Mouse (Mus musculus) CD4-positive, CD25-positive, alpha-beta regulatory T cell, adult 4 months (primary cell): ENCODE measurements around the gene Kcnj3. TPM values are rescaled to one million over a fixed set of nuclear protein-coding genes. Genes with fewer than 3 reads are reported as not detected.
"Not testable (repeated sequence)": the region's sequence is repeated elsewhere in the genome, so short reads cannot be mapped to it uniquely, and the experiment has no call there.

Source experiments
- ATAC-seq: one replicate; pipeline ENCODE4 v1.8.0; 2017
- polyA plus RNA-seq, 2 experiments: library from polyadenylated mRNA; unstranded; fragments of 100-300 nt; shearing (Covaris generic); gene quantifications; one replicate each; pipeline ENCODE4 v1.2.1; 2017

The Kcnj3 gene
- not detected for polyA plus RNA-seq

- no peak for ATAC-seq
These were observed at the start of gene Kcnj3 for GRCm38 (mm10) chr2:55435721-55436260. TSS of gene Kcnj3 (plus strand) at chr2:55435970.

GRCm38 (mm10) chr2:55390330-55390989 is 45.3 kb upstream of the Kcnj3 start:
- ATAC-seq, result no peak

DNA sequence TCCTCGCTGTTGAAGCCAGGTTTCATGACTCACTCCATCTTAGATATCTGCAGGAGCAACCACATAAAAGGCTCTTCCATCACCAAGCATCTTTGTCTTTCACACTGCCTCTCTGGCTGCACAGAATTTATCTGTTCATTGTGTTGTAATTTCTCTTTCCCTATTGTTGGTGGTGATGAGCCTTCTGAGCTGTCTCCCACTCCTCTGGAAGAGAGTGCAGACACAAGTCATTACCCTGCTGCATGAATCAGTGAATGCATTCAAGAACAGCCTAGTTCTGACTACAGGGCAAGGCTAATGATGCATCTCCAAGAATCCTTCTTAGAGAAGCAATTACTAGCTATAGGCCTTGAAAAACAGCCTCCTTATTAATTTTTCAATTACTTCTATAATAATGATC is 30.5 kb upstream of the Kcnj3 start:
- no peak for ATAC-seq

DNA sequence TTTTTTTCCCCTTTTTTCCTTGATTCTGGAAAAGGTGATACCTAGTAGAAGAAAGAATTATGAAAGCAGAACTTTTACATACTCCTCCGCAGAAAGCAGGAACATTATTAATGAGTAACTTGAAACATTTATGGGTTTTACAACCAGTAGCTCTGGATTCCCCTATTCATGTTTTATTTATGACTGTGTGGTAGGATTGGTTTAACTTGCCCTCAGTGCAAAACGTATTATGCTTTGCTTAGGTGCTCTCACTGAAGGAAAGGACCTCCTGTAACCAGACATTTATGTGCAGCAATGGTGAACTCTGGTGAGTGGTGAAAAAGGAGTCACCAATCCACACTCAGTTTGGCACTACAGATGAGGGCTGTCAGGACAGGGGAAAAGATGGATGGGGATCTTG is 8.1 kb upstream of the Kcnj3 start:
- no peak for ATAC-seq

DNA sequence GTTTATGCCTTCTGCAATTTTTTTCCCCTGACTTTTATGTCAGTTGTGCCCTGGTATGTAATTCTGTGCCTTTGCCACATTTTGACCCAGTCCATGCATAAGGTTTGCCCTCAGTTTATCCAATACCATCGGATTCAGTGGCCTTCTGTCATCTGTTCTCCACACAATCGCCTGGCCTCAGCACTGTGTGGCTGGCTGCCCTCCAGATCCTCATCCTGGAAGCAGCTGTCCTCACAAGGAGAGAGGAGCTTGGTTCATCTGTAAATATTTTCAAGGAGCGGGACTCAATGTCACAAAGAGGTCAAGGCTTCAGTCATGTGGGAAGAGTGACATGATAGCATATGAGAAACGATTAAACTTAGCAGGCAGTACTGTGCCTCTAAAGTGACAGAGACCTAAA is 3.7 kb upstream of the Kcnj3 start:
- ATAC-seq, result no peak

- no peak for ATAC-seq
These were observed 664 bp downstream of the Kcnj3 start for GRCm38 (mm10) chr2:55436261-55437006.

DNA sequence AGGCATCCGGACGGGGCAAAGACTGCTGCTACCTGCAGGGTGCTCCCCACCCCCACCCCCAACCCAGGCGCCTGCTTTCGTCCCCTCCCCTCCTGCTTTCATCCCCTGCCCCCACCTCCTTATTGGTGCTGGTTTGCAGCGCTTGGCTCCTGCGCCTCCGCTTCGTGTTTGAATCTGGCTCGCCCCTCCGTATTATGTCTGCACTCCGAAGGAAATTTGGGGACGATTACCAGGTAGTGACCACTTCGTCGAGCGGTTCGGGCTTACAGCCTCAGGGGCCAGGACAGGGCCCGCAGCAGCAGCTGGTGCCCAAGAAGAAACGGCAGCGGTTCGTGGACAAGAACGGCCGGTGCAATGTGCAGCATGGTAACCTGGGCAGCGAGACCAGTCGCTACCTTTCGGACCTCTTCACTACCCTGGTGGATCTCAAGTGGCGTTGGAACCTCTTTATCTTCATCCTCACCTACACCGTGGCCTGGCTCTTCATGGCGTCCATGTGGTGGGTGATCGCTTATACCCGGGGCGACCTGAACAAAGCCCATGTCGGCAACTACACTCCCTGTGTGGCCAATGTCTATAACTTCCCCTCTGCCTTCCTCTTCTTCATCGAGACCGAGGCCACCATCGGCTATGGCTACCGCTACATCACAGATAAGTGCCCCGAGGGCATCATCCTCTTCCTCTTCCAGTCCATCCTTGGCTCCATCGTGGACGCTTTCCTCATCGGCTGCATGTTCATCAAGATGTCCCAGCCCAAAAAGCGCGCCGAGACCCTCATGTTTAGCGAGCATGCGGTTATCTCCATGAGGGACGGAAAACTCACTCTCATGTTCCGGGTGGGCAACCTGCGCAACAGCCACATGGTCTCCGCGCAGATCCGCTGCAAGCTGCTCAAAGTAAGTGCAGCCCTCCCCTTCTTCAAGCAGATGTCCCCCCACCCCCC is 1.5 kb downstream of the Kcnj3 start:
- ATAC-seq, result no peak

DNA sequence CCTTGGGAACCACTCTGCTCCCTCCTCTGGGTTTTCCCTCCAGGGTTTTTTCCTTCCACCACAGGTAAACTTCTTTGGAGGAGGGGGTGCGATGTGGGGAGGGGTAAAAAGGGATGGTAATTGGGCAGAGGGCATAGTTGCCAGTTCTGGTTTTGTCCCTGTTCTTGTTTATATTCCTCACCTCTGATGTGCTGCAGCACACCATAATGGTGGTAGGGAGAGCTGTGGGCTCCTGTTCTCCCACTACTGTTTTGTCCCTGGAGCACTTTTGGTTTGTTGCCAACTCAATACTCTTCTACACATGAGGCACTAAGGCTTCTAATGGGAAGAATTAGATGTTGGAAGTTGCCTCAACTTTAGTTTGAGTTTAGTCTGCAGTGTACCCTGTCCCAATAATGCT is 2.2 kb downstream of the Kcnj3 start:
- ATAC-seq, result no peak

DNA sequence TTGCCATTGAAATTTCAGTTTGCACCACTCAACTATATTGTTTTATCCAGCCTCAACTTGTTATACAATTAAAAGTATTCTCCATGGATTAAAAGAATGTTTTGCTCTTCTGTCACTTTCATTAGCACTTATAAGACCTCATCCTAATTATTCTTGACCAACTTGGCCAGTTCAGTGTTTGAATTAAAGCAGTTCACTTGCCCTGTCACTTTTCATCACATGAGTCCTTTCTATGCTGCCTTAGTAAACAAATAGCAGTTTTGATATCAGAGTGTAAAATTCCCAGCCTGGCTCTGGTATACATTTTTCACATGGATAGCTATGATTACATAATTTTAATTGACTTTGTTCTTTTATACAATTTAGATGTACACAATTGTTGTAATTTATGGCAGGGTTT is 3.4 kb downstream of the Kcnj3 start:
- ATAC-seq, result no peak

DNA sequence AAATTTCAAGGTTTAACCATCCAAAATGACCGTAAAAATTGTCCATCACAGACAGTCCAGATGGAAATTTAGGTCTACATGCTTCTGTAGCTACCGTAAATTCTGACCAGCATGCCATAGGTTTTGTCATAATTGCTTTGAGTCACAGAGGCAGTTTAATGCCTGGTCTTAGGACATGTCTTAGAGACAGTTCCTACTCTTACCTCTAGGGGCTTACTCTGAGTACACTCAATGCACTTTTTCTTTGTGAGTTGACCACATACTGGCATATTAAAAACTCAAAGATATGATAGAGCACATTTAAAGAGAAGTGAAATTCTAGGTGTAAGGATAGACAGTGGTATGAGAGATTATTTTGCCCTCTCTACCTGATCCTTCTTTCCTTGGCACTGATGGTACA is 6.2 kb downstream of the Kcnj3 start:
- ATAC-seq, result no peak

DNA sequence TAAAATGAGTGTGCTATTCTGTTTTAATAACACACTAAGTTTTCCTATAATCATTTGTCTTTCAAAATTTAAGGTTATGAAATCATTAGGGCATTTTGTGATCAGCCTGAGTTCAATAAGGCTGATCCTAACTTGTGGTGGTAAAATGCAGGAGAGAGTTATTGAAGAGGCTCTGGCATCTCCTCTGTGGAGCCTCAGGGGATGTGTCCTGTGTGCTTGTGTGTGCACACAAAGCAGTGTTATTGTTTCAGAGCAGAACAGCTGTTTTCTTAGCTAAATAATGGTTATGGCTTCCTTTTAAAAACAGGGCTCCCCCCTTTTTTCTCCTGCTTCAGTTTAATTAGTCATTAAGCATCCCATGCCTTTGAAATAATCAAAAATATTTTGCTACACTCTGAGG is 11.5 kb downstream of the Kcnj3 start:
- no peak for ATAC-seq

- ATAC-seq, result no peak
These were observed 15.0 kb downstream of the Kcnj3 start for GRCm38 (mm10) chr2:55450774-55451173.

- no peak for ATAC-seq
These were observed 23.4 kb downstream of the Kcnj3 start for GRCm38 (mm10) chr2:55459195-55459594.

- ATAC-seq, result no peak
These were observed 33.4 kb downstream of the Kcnj3 start for GRCm38 (mm10) chr2:55469141-55469540.

DNA sequence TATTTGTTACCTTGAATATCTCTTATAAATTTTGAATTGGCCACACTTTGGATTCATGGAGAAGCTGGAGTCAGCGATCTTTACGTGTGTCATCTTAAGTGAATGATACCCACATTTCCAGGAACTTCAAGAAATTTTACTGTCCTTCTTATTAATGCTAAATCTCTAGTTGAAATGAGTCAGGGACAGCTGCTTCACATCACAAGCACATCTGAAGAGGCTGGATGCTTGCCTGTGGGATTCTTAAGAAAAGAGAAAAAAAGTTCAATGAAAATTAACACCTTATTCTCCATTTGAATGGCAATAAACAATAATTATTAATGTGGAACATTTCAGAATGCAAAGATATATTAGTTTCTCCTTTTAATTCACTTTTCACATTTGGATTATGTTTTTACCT is 34.2 kb downstream of the Kcnj3 start:
- ATAC-seq, result no peak

- ATAC-seq, result no peak
These were observed 43.7 kb downstream of the Kcnj3 start for GRCm38 (mm10) chr2:55479511-55479910.

GRCm38 (mm10) chr2:55479933-55480601 is 44.3 kb downstream of the Kcnj3 start:
- ATAC-seq, result no peak

DNA sequence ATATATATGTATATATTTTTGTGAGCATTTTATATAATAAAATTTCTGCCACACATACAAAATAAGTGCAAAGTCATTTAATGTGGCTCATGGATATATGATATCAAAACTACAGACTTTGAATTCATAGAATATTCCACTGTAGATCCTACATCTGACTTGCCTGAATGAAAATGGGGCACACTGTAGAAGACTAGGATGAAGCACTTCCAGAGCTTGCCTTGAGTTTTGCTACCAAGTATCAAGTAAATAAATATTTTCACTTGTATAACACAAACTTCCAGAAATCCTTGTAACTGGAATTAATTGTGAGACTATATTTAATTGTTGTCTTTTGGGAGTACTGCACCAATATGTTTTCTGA is 44.8 kb downstream of the Kcnj3 start:
- ATAC-seq, result no peak

GRCm38 (mm10) chr2:55485500-55486129 is 49.8 kb downstream of the Kcnj3 start:
- ATAC-seq, result not testable (repeated sequence)

- no peak for ATAC-seq
These were observed 67.8 kb downstream of the Kcnj3 start for GRCm38 (mm10) chr2:55503390-55504176.

- ATAC-seq, result no peak
These were observed 69.9 kb downstream of the Kcnj3 start for GRCm38 (mm10) chr2:55505712-55506111.
